Mouse (Mus musculus): Measurements from ENCODE around the gene Ugcg. TPM values are rescaled to one million over a fixed set of nuclear protein-coding genes. Genes with fewer than 3 reads are reported as not detected.
A peak's percentile ranks its signal among the peaks of the same experiment; 100 is the strongest.

Gene Ugcg
- polyA plus RNA-seq, 1 experiment from 2014 or later: 9.7 TPM

GRCm38 (mm10) chr4:59243802-59244493, 54.9 kb downstream of the Ugcg start:
- H3K9ac ChIP-seq (ENCODE audit: low read length): no peak overlapping the region
- 77% methylated on average over 7 of the region's 7 CpGs for WGBS
- H3K4me1 ChIP-seq (replicated peaks; ENCODE audit: control insufficient read depth, insufficient read depth, low read length): peaks cover under 1% of the 10 kb centered on the region
- no peak for ATAC-seq (ENCODE audit: low read depth)
- no peaks in the 10 kb centered on the region for H3K9me3 ChIP-seq (ENCODE audit: control insufficient read depth, low read length)
- H3K4me3 ChIP-seq (ENCODE audit: low read length): no peak overlapping the region
- no peak overlapping the region for H3K4me2 ChIP-seq (ENCODE audit: low read depth, low read length)
- H3K36me3 ChIP-seq (ENCODE audit: control insufficient read depth, insufficient read depth, low read length): no peaks in the 10 kb centered on the region
- no peaks in the 10 kb centered on the region for H3K27me3 ChIP-seq (ENCODE audit: control insufficient read depth, insufficient read depth, low read depth, low read length)
- H3K27ac ChIP-seq (ENCODE audit: low read length): no peak overlapping the region

DNA sequence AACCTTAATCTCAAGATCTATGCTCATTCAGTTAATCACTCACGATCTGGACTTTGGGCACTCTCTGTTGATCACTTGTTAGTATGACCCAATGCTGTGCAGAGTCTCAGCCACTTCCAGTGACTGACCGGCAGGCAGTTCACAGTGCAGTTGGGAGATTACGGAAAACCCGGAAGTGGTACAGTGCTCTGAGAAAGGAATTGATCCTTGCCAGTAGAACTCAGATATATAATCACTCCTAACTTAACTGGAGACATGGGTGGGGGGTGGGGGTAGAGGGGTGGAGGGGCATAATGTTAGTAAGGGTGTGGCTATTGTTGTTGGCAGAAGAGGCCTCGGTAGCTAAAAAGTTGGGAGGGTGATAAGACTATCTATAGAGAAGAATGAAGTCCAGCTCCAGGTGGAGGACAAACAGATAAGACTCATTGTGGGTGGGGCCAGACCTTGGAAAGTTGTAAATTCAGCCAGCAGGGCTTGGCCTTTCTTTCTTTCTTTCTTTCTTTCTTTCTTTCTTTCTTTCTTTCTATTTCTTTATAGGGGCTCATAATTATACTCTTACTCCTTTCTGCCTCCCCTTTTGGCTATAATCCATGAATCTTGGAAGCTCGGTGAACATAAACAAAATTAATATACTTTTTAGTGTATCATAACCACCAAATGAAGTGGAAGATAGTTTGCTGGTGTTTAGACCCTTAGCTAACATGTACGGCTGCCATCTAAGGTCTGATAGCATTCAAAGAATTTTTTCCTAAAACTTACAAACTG, 55.9 kb downstream of the Ugcg start:
- no peak overlapping the region for H3K9ac ChIP-seq (ENCODE audit: low read length)
- no peak overlapping the region for H3K4me3 ChIP-seq (ENCODE audit: low read length)
- H3K4me1 ChIP-seq (replicated peaks; ENCODE audit: control insufficient read depth, insufficient read depth, low read length): no peaks in the 10 kb centered on the region
- no peaks in the 10 kb centered on the region for H3K9me3 ChIP-seq (ENCODE audit: control insufficient read depth, low read length)
- no peaks in the 10 kb centered on the region for H3K27me3 ChIP-seq (ENCODE audit: control insufficient read depth, insufficient read depth, low read depth, low read length)
- no peak overlapping the region for H3K27ac ChIP-seq (ENCODE audit: low read length)
- ATAC-seq (ENCODE audit: low read depth): no peak
- WGBS: 53% methylated on average over 7 of the region's 7 CpGs
- no peak overlapping the region for H3K4me2 ChIP-seq (ENCODE audit: low read depth, low read length)
- no peaks in the 10 kb centered on the region for H3K36me3 ChIP-seq (ENCODE audit: control insufficient read depth, insufficient read depth, low read length)

- no peak overlapping the region for H3K9ac ChIP-seq (ENCODE audit: low read length)
- H3K27me3 ChIP-seq (ENCODE audit: control insufficient read depth, insufficient read depth, low read depth, low read length): no peaks in the 10 kb centered on the region
- no peaks in the 10 kb centered on the region for H3K9me3 ChIP-seq (ENCODE audit: control insufficient read depth, low read length)
- ATAC-seq (ENCODE audit: low read depth): no peak
- WGBS: 86% methylated on average over 4 of the region's 4 CpGs
- H3K36me3 ChIP-seq (ENCODE audit: control insufficient read depth, insufficient read depth, low read length): no peaks in the 10 kb centered on the region
- H3K27ac ChIP-seq (ENCODE audit: low read length): no peak overlapping the region
- H3K4me1 ChIP-seq (replicated peaks; ENCODE audit: control insufficient read depth, insufficient read depth, low read length): no peaks in the 10 kb centered on the region
- no peak overlapping the region for H3K4me3 ChIP-seq (ENCODE audit: low read length)
- no peak overlapping the region for H3K4me2 ChIP-seq (ENCODE audit: low read depth, low read length)
These were observed 56.7 kb downstream of the Ugcg start for GRCm38 (mm10) chr4:59245776-59246175.

DNA sequence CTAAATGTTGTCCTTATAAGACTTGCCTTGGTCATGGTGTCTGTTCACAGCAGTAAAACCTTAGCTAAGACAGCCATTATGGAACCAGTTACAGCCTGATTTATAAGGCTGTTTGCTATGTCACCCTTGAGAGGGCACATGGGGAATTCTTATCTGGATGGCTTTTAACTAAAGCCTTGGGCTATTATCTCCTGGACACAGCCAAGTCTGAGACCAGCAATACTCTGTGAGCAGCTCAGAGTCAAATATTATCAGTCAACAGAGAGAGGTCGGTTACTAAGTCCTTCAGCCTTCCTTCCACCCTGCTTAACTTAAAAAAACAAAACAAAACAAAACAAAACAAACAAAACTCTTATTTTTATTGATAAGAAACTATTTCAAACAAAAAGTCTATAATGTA, 58.5 kb downstream of the Ugcg start:
- WGBS: 36% methylated on average over 1 of the region's 1 CpGs
- Histone ChIP-seq H3K36me3 (ENCODE audit: control insufficient read depth, insufficient read depth, low read length) (no peaks in the 10 kb centered on the region), H3K9ac (ENCODE audit: low read length) (no peak overlapping the region), H3K27me3 (ENCODE audit: control insufficient read depth, insufficient read depth, low read depth, low read length) (no peaks in the 10 kb centered on the region), H3K4me2 (ENCODE audit: low read depth, low read length) (no peak overlapping the region), H3K9me3 (ENCODE audit: control insufficient read depth, low read length) (no peaks in the 10 kb centered on the region), H3K4me3 (ENCODE audit: low read length) (no peak overlapping the region), H3K4me1 (replicated peaks; ENCODE audit: control insufficient read depth, insufficient read depth, low read length) (peaks cover 3% of the 10 kb centered on the region; the same call in 1 of the 2 replicates), H3K27ac (ENCODE audit: low read length) (no peak overlapping the region)
- ATAC-seq (ENCODE audit: low read depth): no peak

GRCm38 (mm10) chr4:59248035-59248434, 59.0 kb downstream of the Ugcg start:
- H3K4me2 ChIP-seq (ENCODE audit: low read depth, low read length): no peak overlapping the region
- no peaks in the 10 kb centered on the region for H3K36me3 ChIP-seq (ENCODE audit: control insufficient read depth, insufficient read depth, low read length)
- peaks cover 7% of the 10 kb centered on the region; the same call in 1 of the 2 replicates for H3K4me1 ChIP-seq (replicated peaks; ENCODE audit: control insufficient read depth, insufficient read depth, low read length)
- H3K27me3 ChIP-seq (ENCODE audit: control insufficient read depth, insufficient read depth, low read depth, low read length): no peaks in the 10 kb centered on the region
- H3K9ac ChIP-seq (ENCODE audit: low read length): no peak overlapping the region
- no peak overlapping the region for H3K4me3 ChIP-seq (ENCODE audit: low read length)
- H3K9me3 ChIP-seq (ENCODE audit: control insufficient read depth, low read length): no peaks in the 10 kb centered on the region
- no peak for ATAC-seq (ENCODE audit: low read depth)
- no peak overlapping the region for H3K27ac ChIP-seq (ENCODE audit: low read length)

GRCm38 (mm10) chr4:59252386-59253054, 63.5 kb downstream of the Ugcg start:
- Histone ChIP-seq H3K36me3 (ENCODE audit: control insufficient read depth, insufficient read depth, low read length) (no peaks in the 10 kb centered on the region), H3K4me3 (ENCODE audit: low read length) (no peak overlapping the region), H3K9ac (ENCODE audit: low read length) (no peak overlapping the region), H3K4me2 (ENCODE audit: low read depth, low read length) (no peak overlapping the region), H3K9me3 (ENCODE audit: control insufficient read depth, low read length) (no peaks in the 10 kb centered on the region), H3K27me3 (ENCODE audit: control insufficient read depth, insufficient read depth, low read depth, low read length) (no peaks in the 10 kb centered on the region), H3K27ac (ENCODE audit: low read length) (peak overlapping the region; percentile 64), H3K4me1 (replicated peaks; ENCODE audit: control insufficient read depth, insufficient read depth, low read length) (peaks cover 8% of the 10 kb centered on the region; the same call in 1 of the 2 replicates)
- ATAC-seq (ENCODE audit: low read depth): peak; percentile 59; the same call in 1 of the 2 replicates
- 47% methylated on average over 6 of the region's 6 CpGs for WGBS

DNA sequence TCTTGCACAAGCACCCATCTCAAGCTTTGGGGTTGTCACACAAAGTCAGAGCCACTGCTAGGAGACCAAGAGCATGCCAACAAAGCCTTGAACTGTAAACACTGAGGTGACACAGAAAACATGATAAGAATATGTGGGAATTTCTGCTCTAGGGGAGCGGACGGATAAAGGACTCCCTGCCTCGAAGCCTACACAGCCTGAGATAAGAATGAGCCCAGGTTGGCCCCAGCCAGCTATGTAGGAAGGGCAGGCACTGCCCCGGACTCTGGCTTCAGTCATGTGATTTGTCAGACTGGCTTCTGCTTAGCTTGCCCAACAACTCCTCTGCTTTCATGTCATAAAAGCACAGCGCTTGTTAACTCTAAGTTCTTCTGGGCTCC, 64.0 kb downstream of the Ugcg start:
- ATAC-seq (ENCODE audit: low read depth): peak; percentile 43; the same call in 1 of the 2 replicates
- H3K9me3 ChIP-seq (ENCODE audit: control insufficient read depth, low read length): no peaks in the 10 kb centered on the region
- 54% methylated on average over 5 of the region's 5 CpGs for whole genome bisulfite sequencing

GRCm38 (mm10) chr4:59254397-59254796, 65.3 kb downstream of the Ugcg start:
- Histone ChIP-seq H3K4me2 (ENCODE audit: low read depth, low read length) (no peak overlapping the region), H3K4me1 (replicated peaks; ENCODE audit: control insufficient read depth, insufficient read depth, low read length) (peaks cover 8% of the 10 kb centered on the region; the same call in 1 of the 2 replicates), H3K9me3 (ENCODE audit: control insufficient read depth, low read length) (no peaks in the 10 kb centered on the region), H3K27ac (ENCODE audit: low read length) (no peak overlapping the region), H3K9ac (ENCODE audit: low read length) (no peak overlapping the region), H3K4me3 (ENCODE audit: low read length) (no peak overlapping the region), H3K36me3 (ENCODE audit: control insufficient read depth, insufficient read depth, low read length) (no peaks in the 10 kb centered on the region), H3K27me3 (ENCODE audit: control insufficient read depth, insufficient read depth, low read depth, low read length) (no peaks in the 10 kb centered on the region)
- no peak for ATAC-seq (ENCODE audit: low read depth)
- WGBS: 83% methylated on average over 6 of the region's 6 CpGs

More for the DNA sequence above, 64.0 kb downstream of the Ugcg start:
- Histone ChIP-seq H3K4me3 (ENCODE audit: low read length) (no peak overlapping the region), H3K27ac (ENCODE audit: low read length) (peak overlapping the region; percentile 64), H3K36me3 (ENCODE audit: control insufficient read depth, insufficient read depth, low read length) (no peaks in the 10 kb centered on the region), H3K4me1 (replicated peaks; ENCODE audit: control insufficient read depth, insufficient read depth, low read length) (peaks cover 8% of the 10 kb centered on the region; the same call in 1 of the 2 replicates), H3K27me3 (ENCODE audit: control insufficient read depth, insufficient read depth, low read depth, low read length) (no peaks in the 10 kb centered on the region), H3K4me2 (ENCODE audit: low read depth, low read length) (no peak overlapping the region), H3K9ac (ENCODE audit: low read length) (no peak overlapping the region)

DNA sequence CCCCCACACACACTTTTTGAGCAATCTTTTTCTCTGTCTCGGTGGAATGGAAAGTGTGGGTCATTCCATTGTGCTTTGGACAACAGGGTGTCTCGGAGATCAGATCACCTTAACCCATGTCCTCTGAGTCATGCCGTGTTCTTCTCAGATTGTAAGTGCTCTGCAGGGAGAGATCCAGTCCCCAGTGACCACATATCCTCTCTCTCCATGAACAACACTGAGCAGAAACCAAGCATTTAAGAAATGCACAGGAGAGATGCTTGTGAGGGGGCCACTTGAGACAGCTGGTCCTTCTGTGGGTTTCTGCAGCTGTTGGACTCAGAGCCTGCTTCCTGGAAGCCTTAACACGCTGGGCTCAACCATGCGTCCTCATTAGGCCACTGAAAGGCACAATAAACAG, 66.9 kb downstream of the Ugcg start:
- H3K9me3 ChIP-seq (ENCODE audit: control insufficient read depth, low read length): no peaks in the 10 kb centered on the region
- H3K4me3 ChIP-seq (ENCODE audit: low read length): no peak overlapping the region
- no peaks in the 10 kb centered on the region for H3K36me3 ChIP-seq (ENCODE audit: control insufficient read depth, insufficient read depth, low read length)
- no peak overlapping the region for H3K27ac ChIP-seq (ENCODE audit: low read length)
- no peak overlapping the region for H3K4me2 ChIP-seq (ENCODE audit: low read depth, low read length)
- WGBS: 80% methylated on average over 5 of the region's 5 CpGs
- H3K27me3 ChIP-seq (ENCODE audit: control insufficient read depth, insufficient read depth, low read depth, low read length): no peaks in the 10 kb centered on the region
- no peak for ATAC-seq (ENCODE audit: low read depth)
- no peak overlapping the region for H3K9ac ChIP-seq (ENCODE audit: low read length)
- H3K4me1 ChIP-seq (replicated peaks; ENCODE audit: control insufficient read depth, insufficient read depth, low read length): peaks cover 8% of the 10 kb centered on the region; the same call in 1 of the 2 replicates
